Mouse (Mus musculus) cerebellum, adult 18-20 months (tissue): ENCODE measurements around the gene Enox1.

ENCODE experiments used
- DNase-seq, 2 experiments: peaks; one replicate each; pipeline ENCODE4 v3.0.0; 2021

Enox1 gene

DNA sequence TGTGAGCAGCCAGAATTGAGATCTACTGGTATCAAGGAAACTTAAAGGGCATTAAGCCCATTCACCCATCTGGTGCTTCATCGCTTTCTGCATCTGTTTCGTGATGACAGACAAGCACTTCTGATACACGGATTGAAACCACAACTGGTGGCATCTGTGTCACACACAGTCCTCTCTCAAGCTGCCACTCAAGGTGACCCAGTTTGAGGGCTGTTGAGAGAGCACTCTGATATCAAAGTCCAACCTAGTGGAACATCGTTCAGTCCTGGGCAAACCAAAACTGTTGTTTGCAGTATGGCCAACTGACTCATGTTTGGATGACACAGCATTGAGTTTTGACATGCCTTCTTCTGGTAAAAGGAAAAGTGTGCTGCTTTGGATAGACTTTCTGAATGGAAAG lies 308.2 kb downstream of the Enox1 start:
- DNase-seq: no peak

DNA sequence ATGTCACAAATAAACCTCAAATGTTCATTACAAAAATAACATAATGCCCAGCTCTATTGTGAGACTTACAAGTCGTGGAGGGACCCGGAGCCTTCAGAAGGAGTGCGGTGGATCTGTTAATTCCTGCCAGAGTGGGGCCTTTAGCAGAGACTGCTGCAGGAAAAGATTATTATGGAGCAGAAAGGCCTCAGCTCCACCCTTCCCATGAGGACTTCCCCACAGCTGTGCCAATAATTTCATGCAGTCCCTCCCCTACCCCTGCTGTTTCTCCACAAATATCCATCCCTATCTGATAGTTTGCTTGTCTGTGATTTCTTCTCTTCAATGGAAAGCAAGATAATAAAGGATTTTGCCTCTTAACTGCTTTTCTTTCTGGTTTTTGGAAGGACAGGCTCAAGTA lies 314.0 kb downstream of the Enox1 start:
- no peak for DNase-seq

DNA sequence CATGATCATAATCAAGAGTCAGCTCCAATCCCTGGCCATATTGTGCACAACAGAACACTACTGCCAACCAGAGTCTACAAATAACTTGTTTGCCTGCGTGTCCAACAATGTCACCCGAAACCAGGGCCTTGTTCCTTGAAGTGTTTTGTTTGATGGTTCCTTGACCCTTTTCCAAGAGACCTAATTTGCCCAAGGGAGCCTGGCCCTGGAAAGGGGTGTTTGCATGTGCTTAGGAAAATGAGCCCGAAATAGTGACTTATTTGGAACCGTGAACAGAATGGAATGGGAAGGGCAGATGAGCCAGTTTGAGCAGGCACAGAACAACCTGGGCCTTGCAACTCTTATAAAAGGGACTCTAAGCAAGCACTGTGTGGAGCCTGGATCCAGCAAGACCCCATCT lies 316.9 kb downstream of the Enox1 start:
- no peak for DNase-seq

DNA sequence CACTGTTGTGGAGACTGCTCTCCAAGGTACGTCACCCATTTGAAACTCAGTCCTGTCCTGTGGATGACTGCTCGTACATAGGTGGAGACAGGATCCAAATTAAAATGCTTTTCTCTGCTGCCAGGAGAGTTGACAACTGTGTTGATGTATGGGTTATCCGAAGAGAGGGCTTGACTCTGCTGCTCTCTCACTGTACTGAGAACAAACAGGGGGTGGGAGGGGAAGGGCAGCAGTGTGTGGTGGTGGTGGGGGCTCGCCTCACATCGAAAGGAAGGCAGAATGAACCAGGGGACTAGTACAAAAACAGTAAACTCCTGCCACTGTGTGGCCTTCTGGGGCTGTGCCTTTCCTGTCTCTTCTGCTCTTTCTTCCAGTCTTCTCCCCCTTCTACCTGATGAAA lies 317.5 kb downstream of the Enox1 start:
- no peak for DNase-seq

DNA sequence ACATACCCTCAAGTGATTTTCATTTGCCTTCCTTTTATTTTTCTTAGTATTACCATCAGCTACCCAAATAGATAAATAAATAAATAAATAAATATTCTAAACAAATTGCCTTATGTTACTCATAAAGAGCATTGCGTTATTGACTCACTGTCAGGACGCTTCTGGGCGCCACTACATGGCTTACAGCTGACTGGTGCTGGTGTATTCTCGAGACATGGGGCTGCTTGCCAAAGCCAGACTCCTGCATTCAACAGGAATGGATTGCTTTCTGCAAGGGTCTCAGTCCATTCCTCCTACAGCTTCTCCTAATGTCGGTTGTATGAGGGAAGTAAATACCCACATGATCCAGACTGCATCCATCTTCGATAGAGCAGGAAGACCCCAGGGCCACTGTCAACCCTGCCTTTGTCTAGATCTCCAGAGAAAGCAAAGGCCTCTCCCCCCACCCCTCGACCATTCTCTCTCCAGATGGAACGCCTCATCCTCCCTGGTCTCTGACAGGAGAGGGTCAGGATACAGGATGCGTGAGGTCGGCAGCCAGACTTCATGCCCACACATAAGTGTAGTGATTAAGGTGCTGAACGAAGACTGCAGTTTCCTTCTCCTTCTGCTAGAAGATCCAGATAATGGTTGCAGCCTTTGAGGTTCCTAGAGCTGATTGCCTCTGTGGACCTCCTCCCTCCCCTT lies 318.7 kb downstream of the Enox1 start:
- no peak for DNase-seq

DNA sequence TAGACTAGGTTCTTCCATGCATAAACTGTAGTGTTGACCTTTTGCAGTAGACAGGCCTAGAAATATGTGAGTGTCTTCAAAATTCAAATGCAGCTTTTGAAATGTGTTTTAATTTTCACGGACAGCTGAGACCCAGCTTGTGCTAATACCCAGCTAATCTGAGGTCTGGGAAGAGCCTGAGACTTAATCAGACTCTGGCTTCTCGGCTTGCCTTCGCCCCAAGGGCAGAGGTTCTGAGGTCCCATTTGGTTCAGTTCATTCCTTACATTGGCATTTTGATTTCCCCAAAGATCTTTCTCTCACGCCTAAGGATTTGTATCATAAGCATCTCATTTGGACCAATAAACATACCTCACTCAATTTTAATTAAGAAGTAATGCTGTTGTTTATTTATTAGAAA lies 321.1 kb downstream of the Enox1 start:
- DNase-seq: no peak

DNA sequence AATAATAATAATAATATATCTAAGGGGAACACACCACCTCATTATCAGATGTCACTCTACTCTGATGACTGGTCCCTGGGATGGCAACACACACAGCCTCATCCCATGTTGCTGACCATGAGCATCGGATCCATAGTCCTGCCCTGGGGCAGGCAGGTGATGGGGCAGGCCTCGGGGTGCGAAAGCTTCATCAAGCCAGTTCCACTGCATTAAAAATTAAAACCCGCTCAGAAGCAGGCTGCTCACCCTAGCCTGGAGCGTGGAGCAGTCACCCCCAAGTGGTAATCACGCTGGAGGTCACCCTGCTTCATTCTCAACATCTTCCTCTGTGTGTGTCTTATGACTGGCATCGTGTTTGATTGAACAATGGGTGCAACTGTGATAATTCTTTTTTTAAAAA lies 321.6 kb downstream of the Enox1 start:
- no peak for DNase-seq

DNA sequence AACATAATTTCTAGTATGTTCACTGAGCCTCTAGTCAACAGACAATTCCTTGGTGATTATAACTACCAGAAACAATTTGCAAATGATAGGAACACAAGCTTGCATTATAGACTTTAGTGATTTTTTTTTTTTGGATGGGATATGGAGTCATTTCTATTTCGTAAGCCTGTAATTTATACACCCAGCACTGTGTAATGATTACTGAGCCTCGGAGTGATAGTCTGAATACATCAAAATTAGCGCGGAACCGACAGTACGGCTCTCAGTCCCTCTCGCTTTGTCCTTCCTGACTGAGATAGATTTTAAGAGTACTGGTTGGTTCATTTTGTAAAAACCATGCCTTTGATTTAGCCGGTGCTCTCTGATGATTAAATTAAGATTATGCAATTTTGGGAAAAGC lies 322.1 kb downstream of the Enox1 start:
- no peak for DNase-seq

DNA sequence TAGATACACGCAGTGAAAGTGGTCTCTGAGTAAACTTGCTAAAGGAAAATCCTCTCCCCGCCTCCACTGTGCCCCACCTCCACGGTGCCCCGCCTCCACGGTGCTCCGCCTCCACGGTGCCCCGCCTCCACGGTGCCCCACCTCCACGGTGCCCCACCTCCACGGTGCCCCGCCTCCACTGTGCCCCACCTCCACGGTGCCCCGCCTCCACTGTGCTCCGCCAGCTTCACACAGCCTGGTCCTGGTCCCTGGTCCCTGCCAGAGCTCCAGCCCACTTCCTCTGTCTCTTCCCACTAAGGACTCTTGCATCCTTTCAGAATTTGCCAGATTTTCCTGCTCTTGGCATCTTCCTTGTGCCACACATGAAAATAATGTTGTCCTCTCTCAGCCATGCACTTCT lies 326.5 kb downstream of the Enox1 start:
- no peak for DNase-seq

DNA sequence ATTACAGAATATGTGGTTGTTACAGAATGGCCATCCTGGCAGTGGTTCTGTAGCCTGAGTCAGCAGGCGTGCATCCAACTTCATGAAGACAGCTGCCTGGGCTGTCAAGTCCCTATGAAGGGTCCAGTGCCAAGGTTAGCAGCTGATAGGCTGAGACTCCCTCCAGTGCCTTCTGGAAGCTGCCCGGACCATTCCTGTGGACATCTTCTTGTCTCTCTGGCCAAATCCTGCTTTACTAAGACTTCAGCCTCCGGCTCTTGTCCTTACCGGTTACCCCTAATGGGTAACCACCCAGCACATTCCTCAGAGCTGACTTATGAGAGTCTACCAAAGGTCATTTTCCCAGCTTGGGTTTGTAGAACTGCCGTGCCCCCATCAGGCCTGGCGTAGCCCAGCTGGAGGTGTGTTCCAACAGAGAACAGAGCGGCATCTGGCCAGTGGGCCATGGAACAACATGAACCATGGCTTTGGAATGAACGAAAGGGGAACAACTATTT lies 328.4 kb downstream of the Enox1 start:
- peak; percentile 64 to 74 for DNase-seq

DNA sequence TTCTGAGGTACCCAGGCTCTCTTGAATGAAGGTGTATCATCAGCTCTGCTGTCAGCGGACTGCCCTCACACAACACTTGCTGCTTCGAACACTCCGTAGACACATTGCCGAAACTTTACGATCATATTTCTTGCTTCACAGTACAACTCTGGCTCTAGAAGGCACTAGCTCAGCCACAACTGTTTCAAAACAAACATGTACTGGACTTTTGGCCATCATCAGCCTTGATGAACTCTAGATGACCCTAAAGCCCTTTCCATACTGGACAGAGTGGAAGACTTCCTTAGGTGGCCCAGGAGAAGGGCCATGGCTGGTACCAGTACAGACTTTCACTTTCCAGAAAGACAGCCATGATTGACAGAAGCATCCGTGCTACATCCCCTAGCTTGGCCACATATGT lies 334.1 kb downstream of the Enox1 start:
- DNase-seq: no peak

DNA sequence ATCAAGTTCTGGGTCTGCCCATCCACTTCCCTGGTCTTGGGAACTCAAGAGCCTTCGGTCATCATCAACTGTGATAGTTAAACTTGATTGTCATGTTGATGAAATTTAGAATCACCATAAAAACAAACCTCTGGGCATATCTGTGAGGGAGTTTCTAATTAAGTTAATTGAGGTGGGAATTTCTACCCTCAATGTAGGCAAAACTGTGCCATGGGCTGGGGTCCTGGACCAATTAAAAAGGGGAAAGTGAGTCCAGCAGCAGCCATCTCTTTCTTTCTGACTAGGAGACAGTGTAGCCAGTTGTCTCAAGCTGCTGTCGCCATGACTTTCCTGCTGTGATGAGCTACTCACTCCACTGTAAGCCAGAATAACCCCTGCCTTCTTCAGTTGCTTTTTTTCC lies 335.2 kb downstream of the Enox1 start:
- DNase-seq: no peak

DNA sequence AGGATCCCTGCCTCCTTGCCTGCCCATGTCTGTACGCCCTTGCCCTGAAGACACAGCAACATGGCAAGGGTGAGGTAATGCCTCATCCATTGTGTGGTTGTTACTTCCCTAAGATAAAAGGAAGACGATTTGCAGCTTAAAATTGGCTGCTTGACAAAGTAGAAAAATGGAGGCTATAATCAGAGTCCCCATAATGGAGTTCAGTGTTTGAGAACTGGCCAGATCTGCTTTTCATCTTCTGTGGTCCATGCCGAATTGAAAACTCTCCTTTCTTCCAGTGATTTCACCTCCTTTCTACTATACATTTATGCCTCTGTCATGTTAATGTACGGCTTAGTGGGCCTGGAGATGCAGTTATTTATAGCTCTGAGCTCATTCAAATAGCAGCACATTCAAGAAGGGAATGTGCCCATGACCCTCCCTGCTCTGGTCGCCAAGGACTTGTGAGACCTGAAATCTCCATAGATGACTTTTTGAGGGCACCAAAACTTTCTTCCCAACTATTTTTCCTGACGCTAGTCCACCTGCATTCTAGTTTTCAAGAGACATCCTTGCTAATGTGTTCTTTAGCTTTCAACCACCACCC lies 343.5 kb downstream of the Enox1 start:
- no peak for DNase-seq

DNA sequence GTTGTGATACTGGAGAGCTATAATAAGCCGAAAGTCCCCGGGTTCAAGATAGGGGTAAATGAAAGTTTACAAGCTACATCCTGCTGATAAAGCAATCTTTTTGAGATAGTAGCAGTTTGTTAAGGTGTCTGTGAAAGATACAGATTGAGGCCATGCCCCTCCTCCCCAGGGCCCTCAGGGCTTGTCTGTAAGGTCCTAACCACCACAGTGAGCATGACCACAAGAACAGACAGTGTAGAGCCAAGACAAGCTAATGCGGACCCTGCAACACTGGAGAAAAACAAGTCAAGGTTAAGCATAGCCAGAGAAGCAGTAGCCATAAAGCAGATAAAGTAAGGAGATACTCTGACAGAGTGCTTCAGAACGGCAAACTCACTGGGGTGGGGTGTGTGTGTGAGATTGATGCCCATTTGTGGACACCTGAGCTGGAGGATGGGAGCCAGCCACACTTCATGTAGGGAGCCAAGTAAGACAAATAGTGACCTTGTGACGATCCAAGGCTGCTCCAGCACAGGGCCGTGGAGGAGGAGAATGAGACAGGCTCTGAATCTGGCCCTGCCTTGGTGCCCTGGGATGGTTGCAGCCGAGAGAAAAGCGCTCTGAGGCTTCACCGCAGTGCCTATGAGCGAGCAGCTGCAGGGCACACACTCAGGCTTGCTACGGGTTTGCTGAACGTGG lies 348.0 kb downstream of the Enox1 start:
- no peak for DNase-seq

DNA sequence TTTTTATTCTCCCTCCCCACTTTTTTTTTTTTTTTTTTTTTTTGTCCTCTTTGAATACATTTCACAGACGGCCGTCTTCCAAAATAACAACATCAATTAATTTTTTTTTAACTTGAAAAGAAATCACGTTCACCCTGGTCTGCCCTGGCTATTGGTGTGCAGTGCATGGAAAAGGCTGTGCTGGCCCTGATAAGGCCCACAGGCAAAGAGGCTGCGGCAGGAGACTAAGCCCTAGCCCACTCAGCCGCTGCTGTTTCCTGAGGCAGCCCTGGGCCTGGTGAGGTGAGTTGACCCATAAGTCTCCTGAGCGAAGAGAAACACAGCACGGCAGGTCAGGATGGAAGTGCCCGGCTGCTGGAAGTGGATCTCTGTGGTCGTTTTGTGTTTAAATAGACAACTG lies 349.8 kb downstream of the Enox1 start:
- DNase-seq: no peak

DNA sequence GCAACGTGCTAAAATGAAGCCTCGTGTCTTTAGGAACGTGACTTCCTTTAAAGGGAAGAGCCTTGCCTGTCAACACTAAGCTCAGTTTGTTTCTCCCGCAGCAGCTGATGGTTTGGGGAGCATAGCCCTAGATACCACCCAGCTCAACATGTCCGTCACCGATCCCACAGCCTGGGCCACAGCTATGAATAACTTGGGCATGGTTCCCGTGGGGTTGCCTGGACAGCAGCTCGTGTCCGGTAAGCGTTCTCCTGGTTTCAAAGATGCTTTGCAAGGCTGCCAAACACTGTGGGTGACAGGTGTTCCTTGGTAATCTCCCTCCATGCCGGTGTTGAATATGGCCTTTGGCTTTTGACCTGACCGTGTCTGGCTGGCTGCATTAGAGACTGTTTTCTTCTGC lies 351.5 kb downstream of the Enox1 start:
- peak; percentile 57 to 68 for DNase-seq

DNA sequence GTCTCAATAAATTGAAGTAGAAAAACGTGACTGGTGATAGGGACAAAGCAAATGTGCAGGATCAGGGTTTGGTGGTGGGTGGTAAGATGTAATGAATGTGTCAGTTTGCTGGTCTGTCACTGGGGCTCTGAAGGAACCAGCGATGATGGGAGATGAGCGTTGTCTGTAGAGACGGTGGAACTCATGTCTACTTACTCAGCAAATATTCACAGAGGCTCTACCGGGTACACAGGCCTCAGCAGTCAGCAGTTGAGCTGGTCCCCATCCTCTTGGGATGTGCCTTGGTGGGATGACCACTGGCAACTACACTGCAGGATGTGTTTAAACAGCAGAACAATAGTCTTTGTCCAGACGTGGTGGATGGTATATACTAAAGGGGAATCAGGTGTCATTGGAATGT lies 352.5 kb downstream of the Enox1 start:
- DNase-seq: no peak

DNA sequence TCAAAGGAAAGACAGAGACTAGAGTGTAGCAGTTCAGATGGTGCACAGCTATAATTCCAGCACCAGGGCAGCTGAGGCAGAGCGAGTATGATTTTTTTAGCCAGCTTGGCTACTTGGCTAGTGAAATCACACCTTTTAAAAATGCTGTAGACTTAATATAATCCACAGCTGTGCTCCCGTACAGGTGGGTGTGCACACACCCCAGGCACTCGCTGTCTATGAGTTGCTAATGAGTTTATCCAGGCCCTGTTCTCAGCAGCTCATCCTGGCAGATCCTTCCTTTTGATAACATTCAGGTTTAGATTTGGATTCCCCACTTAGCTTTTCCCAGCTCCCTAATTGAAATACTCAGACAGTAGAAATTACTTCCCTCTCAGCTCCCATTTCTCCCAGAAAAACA lies 353.4 kb downstream of the Enox1 start:
- DNase-seq: no peak

DNA sequence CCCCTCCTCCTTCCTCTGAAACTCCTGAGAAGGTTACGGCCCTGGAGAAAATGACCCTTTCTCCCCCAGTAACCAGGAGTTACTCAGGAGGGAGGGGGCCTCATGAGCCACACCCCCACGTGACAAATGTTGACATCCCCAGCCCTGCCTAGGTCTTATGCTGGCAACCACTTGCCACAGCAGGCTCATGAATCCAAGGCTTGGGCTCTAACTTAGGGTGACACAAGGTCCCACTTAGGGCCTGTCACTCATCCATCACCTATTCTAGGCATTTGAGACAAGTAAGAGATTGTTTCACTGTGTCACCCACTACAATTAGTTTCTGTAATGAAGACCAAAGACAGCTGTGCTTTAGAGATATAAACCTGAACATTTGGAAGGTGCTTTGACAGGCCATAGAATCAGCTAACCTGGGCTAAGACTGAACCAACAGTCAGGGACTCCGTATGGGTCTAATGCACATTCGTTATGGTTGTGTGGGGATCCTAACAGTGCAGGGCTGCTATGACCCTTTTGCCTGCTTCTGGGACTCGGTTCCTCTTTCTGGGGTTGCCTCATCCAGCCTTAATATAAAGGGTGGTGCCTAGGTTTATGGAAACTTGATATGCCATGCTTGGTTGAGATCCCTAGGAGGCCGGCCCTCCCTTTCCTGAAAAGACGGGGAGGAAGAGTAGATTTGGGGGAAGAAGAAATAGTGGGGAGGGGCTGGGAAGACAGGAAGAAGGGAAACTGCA lies 354.7 kb downstream of the Enox1 start:
- DNase-seq: no peak

DNA sequence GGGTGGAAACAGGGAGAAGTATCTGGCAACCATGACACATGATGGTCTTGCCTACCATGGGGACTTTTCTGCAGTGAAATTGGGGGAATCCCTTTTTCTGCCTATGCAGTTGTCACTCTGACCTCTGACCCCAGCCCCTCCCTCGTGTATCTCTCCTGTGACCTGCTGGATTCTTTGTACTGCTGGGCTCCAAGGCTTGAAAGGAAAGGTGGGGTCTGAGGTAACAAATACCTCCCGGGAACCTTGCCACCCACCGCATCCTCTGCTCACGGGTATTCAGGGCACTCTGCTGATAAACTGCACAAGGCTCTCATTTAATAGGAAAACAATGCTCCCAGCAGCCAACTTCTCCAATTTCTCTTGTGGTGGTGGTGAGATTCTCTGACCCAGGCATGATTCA lies 361.5 kb downstream of the Enox1 start:
- DNase-seq: no peak

DNA sequence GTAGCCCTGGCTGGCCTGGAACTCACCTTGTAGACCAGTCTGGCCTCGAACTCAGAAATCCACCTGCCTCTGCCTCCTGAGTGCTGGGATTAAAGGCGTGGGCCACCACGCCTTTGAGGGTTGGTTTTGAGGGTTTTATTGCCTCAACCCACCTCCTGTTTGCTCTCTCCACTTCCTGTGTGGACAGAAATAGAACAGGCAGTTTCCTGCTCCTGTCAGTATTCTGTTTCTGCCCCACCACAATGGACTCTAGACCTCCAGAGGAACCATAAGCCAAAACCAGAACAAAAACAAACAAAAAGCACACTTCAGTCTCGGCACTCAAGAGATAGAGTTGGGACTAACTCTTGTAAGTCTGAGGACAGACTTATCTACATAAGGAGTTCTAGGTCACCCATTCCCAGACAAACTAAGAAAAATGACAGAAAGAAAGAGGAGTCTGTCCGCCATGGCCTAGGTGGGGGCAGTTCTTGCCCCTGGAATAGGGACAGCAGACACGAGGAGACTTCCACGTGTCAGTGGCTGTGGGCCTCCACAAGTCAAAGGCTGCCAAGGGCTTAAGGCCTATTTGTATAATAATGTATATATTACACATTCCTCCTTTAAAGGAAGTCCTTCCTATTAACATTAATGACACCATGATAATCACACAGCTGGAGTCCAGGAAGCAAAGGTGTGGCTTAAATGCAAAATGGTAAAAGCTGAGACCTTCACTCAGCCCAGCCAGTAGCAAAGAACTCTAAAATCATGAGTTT lies 362.6 kb downstream of the Enox1 start:
- no peak for DNase-seq

DNA sequence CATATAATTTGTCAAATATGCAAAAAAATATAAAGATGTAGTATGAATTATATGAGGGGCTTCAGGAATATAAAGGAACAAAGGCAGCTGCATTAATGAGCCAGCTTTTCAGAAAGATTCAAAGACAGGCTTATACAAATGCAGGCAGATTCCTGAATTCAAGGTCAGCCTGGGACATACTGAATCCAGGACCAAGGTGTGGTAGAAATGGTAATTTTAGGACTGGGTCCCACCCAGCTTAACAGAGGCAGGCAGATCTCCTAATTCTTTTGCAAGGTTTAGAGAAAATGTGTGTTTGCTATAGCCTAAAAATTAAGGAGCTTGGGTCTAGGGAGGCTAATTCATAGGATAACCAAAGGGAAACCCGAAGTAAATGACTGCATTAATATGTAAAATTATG lies 363.1 kb downstream of the Enox1 start:
- no peak for DNase-seq

DNA sequence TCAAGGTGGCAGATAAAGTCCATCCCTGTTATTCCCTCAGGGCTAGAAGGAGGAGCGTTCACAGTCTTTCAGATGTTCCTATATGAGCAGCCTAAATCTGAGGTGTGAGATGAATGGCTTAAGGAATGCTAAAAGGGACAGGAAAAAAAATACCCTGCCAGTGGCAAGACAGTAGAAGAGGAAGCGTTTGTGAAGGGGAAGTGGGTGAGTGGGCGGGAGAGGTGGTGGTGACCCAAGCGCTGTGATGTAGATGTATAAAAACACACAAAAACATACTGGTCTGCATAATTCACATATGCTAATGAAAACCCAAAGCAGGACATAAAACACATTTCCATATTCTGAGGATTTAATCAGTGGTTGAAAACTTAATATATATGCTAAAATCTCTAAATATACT lies 367.7 kb downstream of the Enox1 start:
- DNase-seq: no peak
